Mouse (Mus musculus): ENCODE results near the gene Chuk. TPM values are rescaled to one million over a fixed set of nuclear protein-coding genes. Genes with fewer than 3 reads are reported as not detected.

Gene Chuk
- polyA plus RNA-seq, 2 experiments, result 37.0 to 64.9 TPM

GRCm38 (mm10) chr19:44117793-44118192 is 10.5 kb upstream of the Chuk start:
- H3K27ac ChIP-seq (replicated peaks; ENCODE audit: low read depth, low read length), result no peak overlapping the region
- ATAC-seq (ENCODE audit: low FRiP score, low read depth), result no peak
- TF ChIP-seq POLR2A (IDR thresholded peaks at IDR 0.05; ENCODE audit: borderline replicate concordance, extremely low read depth, insufficient read depth, insufficient read length), result no peak

GRCm38 (mm10) chr19:44111706-44112105 is 4.4 kb upstream of the Chuk start:
- no peak overlapping the region for H3K4me2 ChIP-seq (replicated peaks; ENCODE audit: low read depth, low read length, severe bottlenecking)
- no peaks in the 10 kb centered on the region for H3K27me3 ChIP-seq (ENCODE audit: control insufficient read depth, insufficient read depth, low read length)
- TF ChIP-seq POLR2A (IDR thresholded peaks at IDR 0.05; ENCODE audit: borderline replicate concordance, extremely low read depth, insufficient read depth, insufficient read length), result no peak
- ATAC-seq (ENCODE audit: low FRiP score, low read depth), result no peak
- peaks cover 54% of the 10 kb centered on the region for H3K36me3 ChIP-seq (ENCODE audit: control insufficient read depth, insufficient read depth, low read length)
- H3K9me3 ChIP-seq (ENCODE audit: control insufficient read depth, low read length), result no peaks in the 10 kb centered on the region
- H3K9ac ChIP-seq (ENCODE audit: low read depth, low read length, severe bottlenecking), result no peak overlapping the region
- no peak overlapping the region for H3K4me3 ChIP-seq (replicated peaks; ENCODE audit: low read length)
- DNase-seq (ENCODE audit: low spot score), result no peak
- no peak overlapping the region for H3K27ac ChIP-seq (replicated peaks; ENCODE audit: low read depth, low read length)
- H3K4me1 ChIP-seq (ENCODE audit: control insufficient read depth, insufficient read depth, low read length), result peaks cover 3% of the 10 kb centered on the region; the same call in 1 of the 2 replicates
- 66% methylated on average over 7 of the region's 7 CpGs for WGBS

More at GRCm38 (mm10) chr19:44117793-44118192, 10.5 kb upstream of the Chuk start:
- H3K4me1 ChIP-seq (ENCODE audit: control insufficient read depth, insufficient read depth, low read length), result no peaks in the 10 kb centered on the region
- H3K27me3 ChIP-seq (ENCODE audit: control insufficient read depth, insufficient read depth, low read length), result no peaks in the 10 kb centered on the region
- DNase-seq (ENCODE audit: low spot score), result no peak
- H3K36me3 ChIP-seq (ENCODE audit: control insufficient read depth, insufficient read depth, low read length), result peaks cover 79% of the 10 kb centered on the region
- no peak overlapping the region for H3K4me3 ChIP-seq (replicated peaks; ENCODE audit: low read length)
- no peaks in the 10 kb centered on the region for H3K9me3 ChIP-seq (ENCODE audit: control insufficient read depth, low read length)
- no peak overlapping the region for H3K4me2 ChIP-seq (replicated peaks; ENCODE audit: low read depth, low read length, severe bottlenecking)
- H3K9ac ChIP-seq (ENCODE audit: low read depth, low read length, severe bottlenecking), result no peak overlapping the region

- peaks cover 49% of the 10 kb centered on the region for H3K36me3 ChIP-seq (ENCODE audit: control insufficient read depth, insufficient read depth, low read length)
- 90% methylated on average over 9 of the region's 9 CpGs for WGBS
- H3K27ac ChIP-seq (replicated peaks; ENCODE audit: low read depth, low read length), result no peak overlapping the region
- peaks cover 10% of the 10 kb centered on the region for H3K4me1 ChIP-seq (ENCODE audit: control insufficient read depth, insufficient read depth, low read length)
- no peak for TF ChIP-seq POLR2A (IDR thresholded peaks at IDR 0.05; ENCODE audit: borderline replicate concordance, extremely low read depth, insufficient read depth, insufficient read length)
- ATAC-seq (ENCODE audit: low FRiP score, low read depth), result no peak
- DNase-seq (ENCODE audit: low spot score), result no peak
- H3K4me2 ChIP-seq (replicated peaks; ENCODE audit: low read depth, low read length, severe bottlenecking), result no peak overlapping the region
- H3K9ac ChIP-seq (ENCODE audit: low read depth, low read length, severe bottlenecking), result no peak overlapping the region
- no peak overlapping the region for H3K4me3 ChIP-seq (replicated peaks; ENCODE audit: low read length)
- H3K9me3 ChIP-seq (ENCODE audit: control insufficient read depth, low read length), result no peaks in the 10 kb centered on the region
- no peaks in the 10 kb centered on the region for H3K27me3 ChIP-seq (ENCODE audit: control insufficient read depth, insufficient read depth, low read length)
Observed at GRCm38 (mm10) chr19:44110356-44110755, 3.1 kb upstream of the Chuk start.

- no peak for ATAC-seq (ENCODE audit: low FRiP score, low read depth)
- Histone ChIP-seq H3K4me3 (replicated peaks; ENCODE audit: low read length) (no peak overlapping the region), H3K27me3 (ENCODE audit: control insufficient read depth, insufficient read depth, low read length) (no peaks in the 10 kb centered on the region), H3K4me2 (replicated peaks; ENCODE audit: low read depth, low read length, severe bottlenecking) (no peak overlapping the region), H3K9me3 (ENCODE audit: control insufficient read depth, low read length) (no peaks in the 10 kb centered on the region), H3K4me1 (ENCODE audit: control insufficient read depth, insufficient read depth, low read length) (peaks cover 10% of the 10 kb centered on the region), H3K27ac (replicated peaks; ENCODE audit: low read depth, low read length) (no peak overlapping the region), H3K9ac (ENCODE audit: low read depth, low read length, severe bottlenecking) (no peak overlapping the region), H3K36me3 (ENCODE audit: control insufficient read depth, insufficient read depth, low read length) (peaks cover 36% of the 10 kb centered on the region)
- TF ChIP-seq POLR2A (IDR thresholded peaks at IDR 0.05; ENCODE audit: borderline replicate concordance, extremely low read depth, insufficient read depth, insufficient read length), result no peak
- peak; percentile 16 for DNase-seq (ENCODE audit: low spot score)
Observed at GRCm38 (mm10) chr19:44108996-44109395, 1.7 kb upstream of the Chuk start.

- no peak for DNase-seq (ENCODE audit: low spot score)
- Histone ChIP-seq H3K36me3 (ENCODE audit: control insufficient read depth, insufficient read depth, low read length) (peaks cover 26% of the 10 kb centered on the region), H3K4me3 (replicated peaks; ENCODE audit: low read length) (peak overlapping the region; percentile 90), H3K9me3 (ENCODE audit: control insufficient read depth, low read length) (no peaks in the 10 kb centered on the region), H3K4me2 (replicated peaks; ENCODE audit: low read depth, low read length, severe bottlenecking) (peak overlapping the region; percentile 89), H3K9ac (ENCODE audit: low read depth, low read length, severe bottlenecking) (peak overlapping the region; percentile 94), H3K27ac (replicated peaks; ENCODE audit: low read depth, low read length) (no peak overlapping the region), H3K27me3 (ENCODE audit: control insufficient read depth, insufficient read depth, low read length) (no peaks in the 10 kb centered on the region), H3K4me1 (ENCODE audit: control insufficient read depth, insufficient read depth, low read length) (peaks cover 10% of the 10 kb centered on the region)
- no peak for TF ChIP-seq POLR2A (IDR thresholded peaks at IDR 0.05; ENCODE audit: borderline replicate concordance, extremely low read depth, insufficient read depth, insufficient read length)
- 29% methylated on average over 22 of the region's 22 CpGs for WGBS
- ATAC-seq (ENCODE audit: low FRiP score, low read depth), result peak; percentile 35
Observed at GRCm38 (mm10) chr19:44107661-44108521, 611 bp upstream of the Chuk start.

All from limb, embryonic 14.5 days (tissue).